Mouse (Mus musculus) intestine, embryonic 16.5 days (tissue): Measurements from ENCODE around the gene Il2rb. TPM values are rescaled to one million over a fixed set of nuclear protein-coding genes. Genes with fewer than 3 reads are reported as not detected.
A peak's percentile ranks its signal among the peaks of the same experiment; 100 is the strongest.

Source experiments
- ATAC-seq: fragments of 200-750 bp; cut with Nextera tagmentation; 2 replicates; pipeline ENCODE4 v1.8.0; 2017; ENCODE audit warnings: moderate TSS enrichment, moderate library complexity
- H3K27ac ChIP-seq: fragments of 300-500 bp; sonication (generic); 2 replicates; pipeline ENCODE4 v1.5.1; 2014; ENCODE audit warnings: mild to moderate bottlenecking, low read length
- H3K27me3 ChIP-seq: fragments of 300-500 bp; sonication (generic); replicated peaks from 2 replicates; pipeline ENCODE4 v1.6.1; 2014; ENCODE audit warnings: low read length, control low read depth, mixed read lengths; ENCODE audit not compliant: control insufficient read depth, insufficient read depth
- H3K36me3 ChIP-seq: fragments of 300-500 bp; sonication (generic); 2 replicates; pipeline ENCODE4 v1.6.1; 2014; ENCODE audit warnings: low read length, control low read depth; ENCODE audit not compliant: control insufficient read depth, insufficient read depth
- H3K4me1 ChIP-seq: fragments of 300-500 bp; sonication (generic); 2 replicates; pipeline ENCODE4 v1.6.1; 2014; ENCODE audit warnings: low read length, control low read depth, mixed read lengths; ENCODE audit not compliant: control insufficient read depth, insufficient read depth
- H3K4me2 ChIP-seq: fragments of 300-500 bp; sonication (generic); 2 replicates; pipeline ENCODE4 v1.6.1; 2014; ENCODE audit warnings: low read depth, low read length, control low read depth
- H3K4me3 ChIP-seq: fragments of 300-500 bp; sonication (generic); 2 replicates; pipeline ENCODE4 v1.5.1; 2014; ENCODE audit warnings: mild to moderate bottlenecking, low read length
- H3K9ac ChIP-seq: fragments of 300-500 bp; sonication (generic); 2 replicates; pipeline ENCODE4 v1.6.1; 2014; ENCODE audit warnings: low read depth, low read length
- H3K9me3 ChIP-seq: fragments of 300-500 bp; sonication (generic); 2 replicates; pipeline ENCODE4 v1.6.1; 2016; ENCODE audit warnings: low read length, control low read depth; ENCODE audit not compliant: control insufficient read depth
- WGBS: fragments of 180-500 bp; shearing (Covaris S2); extraction: QIAGEN DNeasy Blood & Tissue Kit; methylation state at CpG from one replicate; pipeline ENCODE4 v1.1.7; 2014; 5-methylcytosine and 5-hydroxymethylcytosine counted together
- polyA plus RNA-seq: library from polyadenylated mRNA; unstranded; fragments of >200 nt; fragmentation: Nextera tagmentation; extraction: Ambion mirVana; gene quantifications from 2 replicates; pipeline ENCODE4 v1.2.1, GENCODE M21; 2015

The Il2rb gene
- polyA plus RNA-seq, 1 experiment from 2014 or later = 2.1 TPM

- Histone ChIP-seq H3K4me3 (peak overlapping the region; percentile 43), H3K9ac (peak overlapping the region; percentile 67), H3K36me3 (no peaks in the 10 kb centered on the region), H3K27ac (peak overlapping the region; percentile 77), H3K4me1 (no peaks in the 10 kb centered on the region), H3K9me3 (no peaks in the 10 kb centered on the region), H3K4me2 (peak overlapping the region; percentile 76), H3K27me3 (no peaks in the 10 kb centered on the region)
- ATAC-seq = peak; percentile 74
- under 1% methylated on average over 22 of the region's 22 CpGs for WGBS
Measured at GRCm38 (mm10) chr15:78447746-78448535, 47.1 kb downstream of the Il2rb start.

- no peak for ATAC-seq
- 0 out of 2 replicates have a peak overlapping the region, but pooled peaks have one; percentile 45 for H3K9ac ChIP-seq
- H3K4me3 ChIP-seq = no peak overlapping the region
- H3K4me1 ChIP-seq = no peaks in the 10 kb centered on the region
- H3K27me3 ChIP-seq = no peaks in the 10 kb centered on the region
- no peaks in the 10 kb centered on the region for H3K36me3 ChIP-seq
- 0 out of 2 replicates have a peak overlapping the region, but pooled peaks have one; percentile 2 for H3K27ac ChIP-seq
- H3K9me3 ChIP-seq = no peaks in the 10 kb centered on the region
- 42% methylated on average over 7 of the region's 7 CpGs for WGBS
- H3K4me2 ChIP-seq = no peak overlapping the region
Measured at GRCm38 (mm10) chr15:78447121-78447520, 48.0 kb downstream of the Il2rb start.

- no peak overlapping the region for H3K4me3 ChIP-seq
- WGBS = 52% methylated on average over 6 of the region's 6 CpGs
- H3K4me2 ChIP-seq = no peak overlapping the region
- no peak for ATAC-seq
- H3K36me3 ChIP-seq = no peaks in the 10 kb centered on the region
- H3K9me3 ChIP-seq = no peaks in the 10 kb centered on the region
- H3K27ac ChIP-seq = no peak overlapping the region
- no peaks in the 10 kb centered on the region; the same call in none of the 2 replicates for H3K27me3 ChIP-seq
- H3K4me1 ChIP-seq = no peaks in the 10 kb centered on the region
- no peak overlapping the region for H3K9ac ChIP-seq
Measured at GRCm38 (mm10) chr15:78443857-78444256, 51.2 kb downstream of the Il2rb start.

GRCm38 (mm10) chr15:78442231-78442630, 52.8 kb downstream of the Il2rb start:
- Histone ChIP-seq H3K4me2 (no peak overlapping the region), H3K4me3 (no peak overlapping the region), H3K27me3 (peaks cover 3% of the 10 kb centered on the region), H3K27ac (no peak overlapping the region), H3K9me3 (no peaks in the 10 kb centered on the region), H3K36me3 (no peaks in the 10 kb centered on the region), H3K4me1 (peaks cover 14% of the 10 kb centered on the region), H3K9ac (no peak overlapping the region)
- ATAC-seq = no peak
- WGBS = 84% methylated on average over 19 of the region's 19 CpGs

GRCm38 (mm10) chr15:78438973-78439372, 56.1 kb downstream of the Il2rb start:
- ATAC-seq = no peak
- no peaks in the 10 kb centered on the region for H3K9me3 ChIP-seq
- H3K4me3 ChIP-seq = no peak overlapping the region
- no peak overlapping the region for H3K4me2 ChIP-seq
- H3K9ac ChIP-seq = no peak overlapping the region
- H3K27ac ChIP-seq = no peak overlapping the region
- H3K4me1 ChIP-seq = peaks cover 31% of the 10 kb centered on the region
- no peaks in the 10 kb centered on the region for H3K36me3 ChIP-seq
- peaks cover 13% of the 10 kb centered on the region for H3K27me3 ChIP-seq
- WGBS = 75% methylated on average over 9 of the region's 9 CpGs

GRCm38 (mm10) chr15:78438505-78438904, 56.6 kb downstream of the Il2rb start:
- no peaks in the 10 kb centered on the region for H3K36me3 ChIP-seq
- no peak for ATAC-seq
- H3K4me1 ChIP-seq = peaks cover 31% of the 10 kb centered on the region
- H3K27me3 ChIP-seq = peaks cover 13% of the 10 kb centered on the region
- H3K4me2 ChIP-seq = no peak overlapping the region
- WGBS = 55% methylated on average over 8 of the region's 8 CpGs
- no peak overlapping the region for H3K4me3 ChIP-seq
- no peak overlapping the region for H3K27ac ChIP-seq
- H3K9me3 ChIP-seq = no peaks in the 10 kb centered on the region
- no peak overlapping the region for H3K9ac ChIP-seq

- H3K27ac ChIP-seq = peak overlapping the region; percentile 80
- H3K27me3 ChIP-seq = peaks cover 13% of the 10 kb centered on the region
- no peaks in the 10 kb centered on the region for H3K9me3 ChIP-seq
- no peak for ATAC-seq
- H3K4me3 ChIP-seq = no peak overlapping the region
- H3K4me1 ChIP-seq = peaks cover 31% of the 10 kb centered on the region
- no peak overlapping the region for H3K4me2 ChIP-seq
- H3K9ac ChIP-seq = peak overlapping the region; percentile 61; the same call in 1 of the 2 replicates
- H3K36me3 ChIP-seq = no peaks in the 10 kb centered on the region
- 42% methylated on average over 4 of the region's 4 CpGs for WGBS
Measured at GRCm38 (mm10) chr15:78438018-78438394, 57.1 kb downstream of the Il2rb start.

- Histone ChIP-seq H3K9me3 (no peaks in the 10 kb centered on the region), H3K27ac (peak overlapping the region; percentile 80), H3K36me3 (no peaks in the 10 kb centered on the region), H3K4me3 (peak overlapping the region; percentile 33; the same call in 1 of the 2 replicates), H3K27me3 (peaks cover 13% of the 10 kb centered on the region), H3K9ac (peak overlapping the region; percentile 61), H3K4me1 (peaks cover 31% of the 10 kb centered on the region), H3K4me2 (peak overlapping the region; percentile 60)
- 12% methylated on average over 23 of the region's 23 CpGs for WGBS
- ATAC-seq = peak; percentile 57
Measured at GRCm38 (mm10) chr15:78437237-78438017, 57.6 kb downstream of the Il2rb start.

- H3K4me1 ChIP-seq = peaks cover 32% of the 10 kb centered on the region
- H3K9me3 ChIP-seq = no peaks in the 10 kb centered on the region
- ATAC-seq = peak; percentile 80
- H3K27me3 ChIP-seq = peaks cover 13% of the 10 kb centered on the region
- peak overlapping the region; percentile 33 for H3K4me3 ChIP-seq
- peak overlapping the region; percentile 61 for H3K9ac ChIP-seq
- H3K4me2 ChIP-seq = peak overlapping the region; percentile 60
- H3K27ac ChIP-seq = peak overlapping the region; percentile 80
- no peaks in the 10 kb centered on the region for H3K36me3 ChIP-seq
- WGBS = 12% methylated on average over 30 of the region's 32 CpGs
Measured at GRCm38 (mm10) chr15:78436380-78437192, 58.5 kb downstream of the Il2rb start.
